Mouse (Mus musculus) lung, embryonic 14.5 days (tissue): Measurements from ENCODE around the gene Dnttip2. TPM values are rescaled to one million over a fixed set of nuclear protein-coding genes. Genes with fewer than 3 reads are reported as not detected.
A peak's percentile ranks its signal among the peaks of the same experiment; 100 is the strongest.
"Not testable (repeated sequence)": the region's sequence is repeated elsewhere in the genome, so short reads cannot be mapped to it uniquely, and the experiment has no call there.

ENCODE experiments used
- ATAC-seq: fragments of 200-750 bp; cut with Nextera tagmentation; 2 replicates; pipeline ENCODE4 v1.8.0; 2017; ENCODE audit warnings: mild to moderate bottlenecking, moderate TSS enrichment, moderate library complexity; ENCODE audit not compliant: insufficient read depth
- DNase-seq: peaks from one replicate; pipeline ENCODE4 v3.0.0-alpha.2; 2015
- H3K27ac ChIP-seq: fragments of 300-500 bp; sonication (generic); 2 replicates; pipeline ENCODE4 v1.5.1; 2014; ENCODE audit warnings: low read depth, mild to moderate bottlenecking, moderate library complexity
- H3K27me3 ChIP-seq: fragments of 300-500 bp; sonication (generic); 2 replicates; pipeline ENCODE4 v1.6.1; 2014; ENCODE audit warnings: low read length, control low read depth; ENCODE audit not compliant: insufficient read depth
- H3K36me3 ChIP-seq: fragments of 300-500 bp; sonication (generic); 2 replicates; pipeline ENCODE4 v1.6.1; 2014; ENCODE audit warnings: control low read depth; ENCODE audit not compliant: insufficient read depth
- H3K4me1 ChIP-seq: fragments of 300-500 bp; sonication (generic); 2 replicates; pipeline ENCODE4 v1.6.1; 2014; ENCODE audit warnings: antibody characterized with exemption, control low read depth; ENCODE audit not compliant: insufficient read depth
- H3K4me2 ChIP-seq: fragments of 300-500 bp; sonication (generic); 2 replicates; pipeline ENCODE4 v1.6.1; 2014; ENCODE audit warnings: mild to moderate bottlenecking
- H3K4me3 ChIP-seq: fragments of 300-500 bp; sonication (generic); 2 replicates; pipeline ENCODE4 v1.5.1; 2014; ENCODE audit warnings: low read depth, low read length
- H3K9ac ChIP-seq: fragments of 300-500 bp; sonication (generic); 2 replicates; pipeline ENCODE4 v1.6.1; 2014
- H3K9me3 ChIP-seq: fragments of 300-500 bp; sonication (generic); 2 replicates; pipeline ENCODE4 v1.6.1; 2016; ENCODE audit warnings: low read depth, low read length, control low read depth
- CTCF ChIP-seq: IDR thresholded peaks from 2 replicates; pipeline ENCODE4 v1.5.1; 2016; ENCODE audit warnings: antibody characterized with exemption, low read depth
- WGBS: fragments of 180-500 bp; shearing (Covaris S2); extraction: QIAGEN DNeasy Blood & Tissue Kit; methylation state at CpG from one replicate; pipeline ENCODE4 v1.1.7; 2014; 5-methylcytosine and 5-hydroxymethylcytosine counted together
- polyA plus RNA-seq: library from polyadenylated mRNA; unstranded; fragments of >200 nt; fragmentation: Nextera tagmentation; extraction: Ambion mirVana; gene quantifications from 2 replicates; pipeline ENCODE4 v1.2.1, GENCODE M21; 2014

Gene Dnttip2
- polyA plus RNA-seq, 1 experiment from 2014 or later = 77.8 TPM

DNA sequence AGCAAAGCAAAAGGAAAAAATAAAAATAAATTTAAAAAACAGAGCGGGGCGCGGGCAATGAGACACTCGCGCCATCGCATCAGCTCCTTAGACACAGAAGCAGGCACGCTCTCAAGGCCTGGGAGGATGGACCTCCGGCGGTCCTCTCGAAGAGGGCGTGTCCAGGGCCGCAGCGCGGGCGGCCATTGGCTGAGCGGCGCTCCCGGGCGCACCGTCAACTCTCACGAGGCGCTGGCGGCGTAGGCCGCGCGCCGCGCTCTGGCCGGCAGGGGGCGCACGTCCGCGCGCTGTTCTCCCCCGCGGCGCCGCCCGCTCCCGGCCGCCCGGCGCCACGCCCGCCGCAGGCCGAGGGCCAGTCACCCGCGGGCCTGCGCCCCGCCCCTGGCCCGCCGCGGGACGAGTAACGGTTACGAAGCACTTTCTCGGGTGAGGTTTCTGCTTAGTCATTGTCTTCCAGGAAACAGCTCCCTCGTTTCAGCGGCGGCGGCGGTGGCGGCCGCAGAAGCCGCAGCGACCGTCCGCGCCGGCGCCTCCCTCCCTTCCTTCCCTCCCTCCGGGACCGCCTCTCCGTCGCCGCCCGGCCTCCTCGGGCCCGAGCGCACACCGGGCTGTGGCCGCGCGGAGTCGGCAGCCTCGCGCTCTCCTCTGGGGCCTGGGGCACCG, 28.8 kb upstream of the Dnttip2 start, which contains the start of gene Gclm:
Gene Gclm, plus strand, starts transcription at position 343 of the 663 bp plus-strand sequence.
- Histone ChIP-seq H3K9me3 (no peaks in the 10 kb centered on the region), H3K4me3 (peak within 1 kb of the TSS; percentile 91), H3K4me2 (peak within 1 kb of the TSS; percentile 74), H3K9ac (peak within 1 kb of the TSS; percentile 86), H3K36me3 (no peaks in the 10 kb centered on the region), H3K4me1 (peaks cover 5% of the 10 kb centered on the region), H3K27ac (peak within 1 kb of the TSS; percentile 92), H3K27me3 (no peaks in the 10 kb centered on the region)
- ATAC-seq (peak; percentile 99), DNase-seq (peak; percentile 97)
- WGBS = under 1% methylated on average over 87 of the region's 90 CpGs
- peak; percentile 13; the same call in 1 of the 2 replicates for TF ChIP-seq CTCF

GRCm38 (mm10) chr3:122245878-122246332, 28.3 kb upstream of the Dnttip2 start:
- DNase-seq (peak; percentile 72), ATAC-seq (peak; percentile 52)
- H3K27me3 ChIP-seq = no peaks in the 10 kb centered on the region
- H3K9ac ChIP-seq = peak overlapping the region; percentile 86
- 0% methylated on average over 50 of the region's 50 CpGs for WGBS
- H3K4me3 ChIP-seq = peak overlapping the region; percentile 91
- TF ChIP-seq CTCF = peak; percentile 57
- H3K9me3 ChIP-seq = no peaks in the 10 kb centered on the region
- H3K4me2 ChIP-seq = peak overlapping the region; percentile 74
- no peaks in the 10 kb centered on the region for H3K36me3 ChIP-seq
- H3K27ac ChIP-seq = peak overlapping the region; percentile 92
- H3K4me1 ChIP-seq = peaks cover 5% of the 10 kb centered on the region

- no peak for DNase-seq
- no peak for TF ChIP-seq CTCF
- Histone ChIP-seq H3K9ac (peak overlapping the region; percentile 86), H3K9me3 (no peaks in the 10 kb centered on the region), H3K27ac (peak overlapping the region; percentile 92; the same call in 1 of the 2 replicates), H3K27me3 (no peaks in the 10 kb centered on the region), H3K4me1 (peaks cover 5% of the 10 kb centered on the region), H3K36me3 (no peaks in the 10 kb centered on the region), H3K4me3 (peak overlapping the region; percentile 91), H3K4me2 (peak overlapping the region; percentile 74)
- ATAC-seq = no peak
- 27% methylated on average over 6 of the region's 6 CpGs for WGBS
Observed at GRCm38 (mm10) chr3:122246406-122246805, 27.8 kb upstream of the Dnttip2 start.

DNA sequence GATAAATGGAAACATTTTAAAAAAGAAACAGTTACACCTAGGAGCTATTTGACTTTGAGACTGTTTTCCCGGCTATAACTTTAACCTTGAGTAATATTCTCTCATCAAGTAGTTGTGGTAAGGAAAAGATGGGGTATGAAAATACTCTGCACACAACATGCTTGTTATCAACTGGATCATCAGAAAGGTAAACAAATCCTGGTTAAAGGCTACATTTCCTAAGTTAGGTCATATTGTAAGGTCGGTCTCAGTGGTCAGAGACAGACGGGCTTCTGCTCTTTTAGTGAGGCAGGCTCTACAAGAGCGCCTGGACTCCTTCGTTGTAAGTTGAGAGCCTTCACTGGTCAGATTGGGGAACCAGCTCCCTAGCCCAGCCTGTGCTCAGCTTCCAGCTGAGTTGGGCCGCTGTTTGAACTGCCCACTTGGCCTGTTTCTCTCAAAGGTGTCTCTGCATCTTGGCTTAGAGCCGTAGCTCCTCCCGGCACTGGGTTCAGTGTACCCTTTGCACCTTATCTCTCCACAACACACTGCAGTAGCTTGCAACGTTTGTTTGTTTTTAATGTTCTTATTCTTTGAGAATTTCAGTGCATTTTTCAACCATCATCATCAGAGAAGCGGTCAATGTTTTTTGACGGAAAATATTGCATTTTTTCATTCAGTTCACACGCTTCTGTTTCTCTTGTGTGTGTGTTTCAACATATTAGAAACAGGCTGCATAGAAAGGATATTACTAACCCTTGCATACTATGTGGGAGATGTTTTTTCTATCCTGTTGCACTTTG, 27.0 kb upstream of the Dnttip2 start:
- 42% methylated on average over 12 of the region's 12 CpGs for WGBS
- ATAC-seq (no peak), DNase-seq (peak; percentile 22)
- peak overlapping the region; percentile 74 for H3K4me2 ChIP-seq
- H3K27me3 ChIP-seq = no peaks in the 10 kb centered on the region
- 0 out of 2 replicates have a peak overlapping the region, but pooled peaks have one; percentile 21 for H3K9ac ChIP-seq
- H3K4me3 ChIP-seq = peak overlapping the region; percentile 91
- H3K27ac ChIP-seq = peak overlapping the region; percentile 25; the same call in 1 of the 2 replicates
- no peaks in the 10 kb centered on the region for H3K9me3 ChIP-seq
- no peak for TF ChIP-seq CTCF
- H3K36me3 ChIP-seq = no peaks in the 10 kb centered on the region
- peaks cover 5% of the 10 kb centered on the region for H3K4me1 ChIP-seq

GRCm38 (mm10) chr3:122247768-122248100, 26.5 kb upstream of the Dnttip2 start:
- WGBS = 90% methylated on average over 2 of the region's 2 CpGs
- Histone ChIP-seq H3K4me2 (peak overlapping the region; percentile 74), H3K36me3 (no peaks in the 10 kb centered on the region), H3K27me3 (no peaks in the 10 kb centered on the region), H3K9ac (0 out of 2 replicates have a peak overlapping the region, but pooled peaks have one; percentile 15), H3K9me3 (no peaks in the 10 kb centered on the region), H3K27ac (0 out of 2 replicates have a peak overlapping the region, but pooled peaks have one; percentile 20), H3K4me1 (peaks cover 5% of the 10 kb centered on the region), H3K4me3 (peak overlapping the region; percentile 91)
- DNase-seq = no peak
- no peak for TF ChIP-seq CTCF
- no peak for ATAC-seq

GRCm38 (mm10) chr3:122252466-122253253, 21.5 kb upstream of the Dnttip2 start:
- no peak overlapping the region for H3K27ac ChIP-seq
- no peak overlapping the region for H3K4me2 ChIP-seq
- no peak overlapping the region for H3K4me3 ChIP-seq
- WGBS = 40% methylated on average over 3 of the region's 3 CpGs
- H3K36me3 ChIP-seq = 0 out of 2 replicates have a peak, but pooled peaks cover under 1% of the 10 kb centered on the region
- H3K9me3 ChIP-seq = no peaks in the 10 kb centered on the region
- ATAC-seq (no peak), DNase-seq (no peak)
- H3K9ac ChIP-seq = no peak overlapping the region
- no peak for TF ChIP-seq CTCF
- no peaks in the 10 kb centered on the region for H3K27me3 ChIP-seq
- H3K4me1 ChIP-seq = no peaks in the 10 kb centered on the region; the same call in 1 of the 2 replicates

GRCm38 (mm10) chr3:122254050-122254449, 20.1 kb upstream of the Dnttip2 start:
- peaks cover 11% of the 10 kb centered on the region; the same call in 1 of the 2 replicates for H3K36me3 ChIP-seq
- 87% methylated on average over 7 of the region's 7 CpGs for WGBS
- not testable (repeated sequence) for H3K4me1 ChIP-seq, H3K27me3 ChIP-seq, DNase-seq, H3K4me2 ChIP-seq, H3K4me3 ChIP-seq, H3K27ac ChIP-seq, ATAC-seq, H3K9ac ChIP-seq, H3K9me3 ChIP-seq
